Comparison of ENCODE assay signal across 8 mouse cellular contexts in the genomic region with DNA sequence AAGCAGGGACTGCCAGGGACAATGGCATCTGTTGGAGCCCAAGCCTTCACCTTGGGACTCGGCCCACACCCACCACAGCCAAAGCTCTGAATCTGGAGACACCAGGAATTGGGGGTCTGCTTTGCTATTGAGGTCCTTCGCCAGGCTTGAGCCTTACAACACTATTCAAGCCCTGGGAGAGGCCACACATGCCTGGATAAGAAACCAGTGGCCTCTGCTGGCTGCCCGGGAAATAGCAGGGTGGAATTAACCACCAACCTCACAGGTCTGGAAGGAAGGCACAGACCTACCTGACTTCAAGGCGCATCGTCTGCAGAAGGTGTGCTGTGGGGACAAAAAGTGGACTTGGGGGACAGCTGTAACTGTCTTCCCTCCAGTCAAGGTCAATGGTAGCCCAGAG. TPM values are rescaled to one million over a fixed set of nuclear protein-coding genes. Genes with fewer than 3 reads are reported as not detected.
DNase-seq lines count a peak whose midpoint lies in the region; ATAC-seq and TF ChIP-seq lines count a peak whose summit lies in the region.

No protein-coding gene starts in this region.

- 69% methylated on average over 5 of the region's 5 CpGs for WGBS in embryonic facial prominence, embryonic 12.5 days
- 57% methylated on average over 5 of the region's 5 CpGs for WGBS in hindbrain, embryonic 11.5 days

- H3K27me3 ChIP-seq in embryonic facial prominence, embryonic 12.5 days, result no peaks in the 10 kb centered on the region
- H3K27me3 ChIP-seq in hindbrain, embryonic 11.5 days (ENCODE audit: control insufficient read depth, insufficient read depth, low read length), result no peaks in the 10 kb centered on the region
- no peaks in the 10 kb centered on the region for H3K27me3 ChIP-seq in splenic B cell, adult 2 months (ENCODE audit: control insufficient read depth, insufficient read depth, low read length, poor library complexity, severe bottlenecking)

- H3K9me3 ChIP-seq in embryonic facial prominence, embryonic 12.5 days, result no peaks in the 10 kb centered on the region
- no peaks in the 10 kb centered on the region for H3K9me3 ChIP-seq in hindbrain, embryonic 11.5 days (ENCODE audit: control insufficient read depth, low read length)

- no peak overlapping the region for H3K9ac ChIP-seq in embryonic facial prominence, embryonic 12.5 days
- no peak overlapping the region for H3K9ac ChIP-seq in hindbrain, embryonic 11.5 days (ENCODE audit: low read depth, low read length)

- no peak for ATAC-seq in CD4-positive, CD25-positive, alpha-beta regulatory T cell, adult 4 months
- ATAC-seq in embryonic facial prominence, embryonic 12.5 days (ENCODE audit: insufficient number of reproducible peaks, insufficient read depth, low FRiP score, low TSS enrichment), result no peak
- peak; percentile 35; the same call in 1 of the 2 replicates for ATAC-seq in hindbrain, embryonic 11.5 days (ENCODE audit: low FRiP score)

- H3K36me3 ChIP-seq in embryonic facial prominence, embryonic 12.5 days, result peaks cover 96% of the 10 kb centered on the region
- H3K36me3 ChIP-seq in hindbrain, embryonic 11.5 days (ENCODE audit: control insufficient read depth, insufficient read depth, low read length), result peaks cover 16% of the 10 kb centered on the region
- peaks cover 7% of the 10 kb centered on the region; the same call in 1 of the 2 replicates for H3K36me3 ChIP-seq in splenic B cell, adult 2 months (ENCODE audit: control insufficient read depth, insufficient read depth, low read length, poor library complexity, severe bottlenecking)

- TF ChIP-seq CTCF in layer of hippocampus, adult 2 months (conservative IDR thresholded peaks at IDR 0.05), result peak; percentile 90

- no peak overlapping the region for H3K27ac ChIP-seq in embryonic facial prominence, embryonic 12.5 days
- no peak overlapping the region for H3K27ac ChIP-seq in hindbrain, embryonic 11.5 days (ENCODE audit: low read depth, low read length)
- peak overlapping the region; percentile 63 for H3K27ac ChIP-seq in layer of hippocampus, adult 2 months

- peak; percentile 32 for DNase-seq in CD4-positive, CD25-positive, alpha-beta regulatory T cell, adult 2 months (ENCODE audit: low read depth, low spot score)
- DNase-seq in NIH3T3 (ENCODE audit: low read depth), result peak; percentile 72
- DNase-seq in hindbrain, embryonic 11.5 days (ENCODE audit: low spot score), result peak; percentile 61
- peak; percentile 61 to 70 for DNase-seq in layer of hippocampus, adult 2 months (ENCODE audit: low spot score in 2 of 2)
- peak; percentile 56 for DNase-seq in lung, postnatal 25 days (ENCODE audit: low spot score)
- peak; percentile 14 for DNase-seq in splenic B cell, adult 2 months (ENCODE audit: low read depth, low spot score)

- no peaks in the 10 kb centered on the region for H3K4me1 ChIP-seq in embryonic facial prominence, embryonic 12.5 days
- no peaks in the 10 kb centered on the region for H3K4me1 ChIP-seq in hindbrain, embryonic 11.5 days (replicated peaks; ENCODE audit: control insufficient read depth, insufficient read depth, low read length)

- 0 out of 2 replicates have a peak overlapping the region, but pooled peaks have one; percentile 9 for H3K4me3 ChIP-seq in embryonic facial prominence, embryonic 12.5 days
- H3K4me3 ChIP-seq in hindbrain, embryonic 11.5 days (ENCODE audit: low read depth, low read length), result no peak overlapping the region
- H3K4me3 ChIP-seq in layer of hippocampus, adult 2 months, result no peak overlapping the region

- H3K4me2 ChIP-seq in embryonic facial prominence, embryonic 12.5 days (replicated peaks), result no peak overlapping the region
- H3K4me2 ChIP-seq in hindbrain, embryonic 11.5 days (replicated peaks; ENCODE audit: low read depth, low read length), result no peak overlapping the region

RNA-seq across cellular contexts. Expression of a gene that starts 14.1 kb away (rescaled TPM):
- 10 to 100 TPM; 52.8 to 72.1 TPM for polyA plus RNA-seq in CD4-positive, CD25-positive, alpha-beta regulatory T cell, adult 4 months (2017; shearing (Covaris generic))
- 98.5 and 103 TPM in 2 replicates for polyA plus RNA-seq in embryonic facial prominence, embryonic 12.5 days (2016; fragmentation: Nextera tagmentation; extraction: Ambion mirVana)
- 65.8 and 71.1 TPM in 2 replicates for polyA plus RNA-seq in hindbrain, embryonic 11.5 days (2014; fragmentation: Nextera tagmentation; extraction: Ambion mirVana)
- 10 to 100 TPM; 87.9 to 95.5 TPM for total RNA-seq in layer of hippocampus, adult 2 months (2021)

RNA-seq across cellular contexts. Expression of a gene that starts 20.4 kb away (rescaled TPM):
- polyA plus RNA-seq in CD4-positive, CD25-positive, alpha-beta regulatory T cell, adult 4 months (2017; shearing (Covaris generic)), result 1 to 10 TPM; 4.0 to 5.0 TPM
- 3.6 and 3.7 TPM in 2 replicates for polyA plus RNA-seq in embryonic facial prominence, embryonic 12.5 days (2016; fragmentation: Nextera tagmentation; extraction: Ambion mirVana)
- polyA plus RNA-seq in hindbrain, embryonic 11.5 days (2014; fragmentation: Nextera tagmentation; extraction: Ambion mirVana), result 1.8 and 2.8 TPM in 2 replicates
- 10 to 100 TPM; 78.2 to 82.2 TPM for total RNA-seq in layer of hippocampus, adult 2 months (2021)

RNA-seq across cellular contexts. Expression of a gene that starts 25.2 kb away (rescaled TPM):
- under 1 TPM; 0.16 TPM for polyA plus RNA-seq in CD4-positive, CD25-positive, alpha-beta regulatory T cell, adult 4 months (2017; shearing (Covaris generic))
- polyA plus RNA-seq in embryonic facial prominence, embryonic 12.5 days (2016; fragmentation: Nextera tagmentation; extraction: Ambion mirVana), result 7.3 and 7.5 TPM in 2 replicates
- polyA plus RNA-seq in hindbrain, embryonic 11.5 days (2014; fragmentation: Nextera tagmentation; extraction: Ambion mirVana), result 6.4 and 9.2 TPM in 2 replicates
- total RNA-seq in layer of hippocampus, adult 2 months (2021), result 100 to 1,000 TPM; 153 to 158 TPM

RNA-seq across cellular contexts. Expression of a gene that starts 34.7 kb away (rescaled TPM):
- polyA plus RNA-seq in CD4-positive, CD25-positive, alpha-beta regulatory T cell, adult 4 months (2017; shearing (Covaris generic)), result 10 to 100 TPM; 14.3 to 25.8 TPM
- polyA plus RNA-seq in embryonic facial prominence, embryonic 12.5 days (2016; fragmentation: Nextera tagmentation; extraction: Ambion mirVana), result 32.8 and 35.0 TPM in 2 replicates
- 27.8 and 37.7 TPM in 2 replicates for polyA plus RNA-seq in hindbrain, embryonic 11.5 days (2014; fragmentation: Nextera tagmentation; extraction: Ambion mirVana)
- 10 to 100 TPM; 36.0 to 44.9 TPM for total RNA-seq in layer of hippocampus, adult 2 months (2021)

RNA-seq across cellular contexts. Expression of a gene that starts 36.0 kb away (rescaled TPM):
- 10 to 100 TPM; 16.8 to 34.7 TPM for polyA plus RNA-seq in CD4-positive, CD25-positive, alpha-beta regulatory T cell, adult 4 months (2017; shearing (Covaris generic))
- polyA plus RNA-seq in embryonic facial prominence, embryonic 12.5 days (2016; fragmentation: Nextera tagmentation; extraction: Ambion mirVana), result 26.8 and 29.8 TPM in 2 replicates
- polyA plus RNA-seq in hindbrain, embryonic 11.5 days (2014; fragmentation: Nextera tagmentation; extraction: Ambion mirVana), result 16.0 and 22.2 TPM in 2 replicates
- 10 to 100 TPM; 87.0 to 93.3 TPM for total RNA-seq in layer of hippocampus, adult 2 months (2021)

Comparison
In these comparisons a context has a peak if more than half of its experiments do, and no peak if none do; other contexts are left out.
1. DNase-seq: peak in every context shown above with its lines; median percentile 72 in NIH3T3; 66 in layer of hippocampus, adult 2 months; 61 in hindbrain, embryonic 11.5 days; 56 in lung, postnatal 25 days; 32 in CD4-positive, CD25-positive, alpha-beta regulatory T cell, adult 2 months; 14 in splenic B cell, adult 2 months.